Mouse (Mus musculus) intestine, embryonic 14.5 days (tissue): ENCODE results near the gene Fbxw20. TPM values are rescaled to one million over a fixed set of nuclear protein-coding genes. Genes with fewer than 3 reads are reported as not detected.
"Not testable (repeated sequence)": the region's sequence is repeated elsewhere in the genome, so short reads cannot be mapped to it uniquely, and the experiment has no call there.

ENCODE experiments used
- ATAC-seq: fragments of 200-750 bp; cut with Nextera tagmentation; replicated peaks from 2 replicates; pipeline ENCODE4 v1.8.0; 2017; ENCODE audit warnings: low read depth, moderate number of reproducible peaks, moderate TSS enrichment, moderate library complexity; ENCODE audit not compliant: low FRiP score, low TSS enrichment
- DNase-seq: peaks from one replicate; pipeline ENCODE4 v3.0.0-alpha.2; 2018; ENCODE audit warnings: low spot score
- H3K27ac ChIP-seq: fragments of 300-500 bp; sonication (generic); 2 replicates; pipeline ENCODE4 v1.5.1; 2014; ENCODE audit warnings: low read depth, mild to moderate bottlenecking, control low read depth
- H3K27me3 ChIP-seq: fragments of 300-500 bp; sonication (generic); replicated peaks from 2 replicates; pipeline ENCODE4 v1.6.1; 2014; ENCODE audit warnings: low read length, control low read depth; ENCODE audit not compliant: control insufficient read depth, insufficient read depth
- H3K36me3 ChIP-seq: fragments of 300-500 bp; sonication (generic); 2 replicates; pipeline ENCODE4 v1.6.1; 2014; ENCODE audit warnings: low read length, control low read depth; ENCODE audit not compliant: control insufficient read depth, insufficient read depth
- H3K4me1 ChIP-seq: fragments of 300-500 bp; sonication (generic); replicated peaks from 2 replicates; pipeline ENCODE4 v1.6.1; 2014; ENCODE audit warnings: low read length, control low read depth, mixed read lengths; ENCODE audit not compliant: control insufficient read depth, insufficient read depth
- H3K4me2 ChIP-seq: fragments of 300-500 bp; sonication (generic); 2 replicates; pipeline ENCODE4 v1.6.1; 2014; ENCODE audit warnings: low read length
- H3K4me3 ChIP-seq: fragments of 300-500 bp; sonication (generic); 2 replicates; pipeline ENCODE4 v1.5.1; 2014; ENCODE audit warnings: low read depth, low read length, control low read depth, mixed read lengths
- H3K9ac ChIP-seq: fragments of 300-500 bp; sonication (generic); 2 replicates; pipeline ENCODE4 v1.6.1; 2014; ENCODE audit warnings: mild to moderate bottlenecking, low read length
- H3K9me3 ChIP-seq: fragments of 300-500 bp; sonication (generic); 2 replicates; pipeline ENCODE4 v1.6.1; 2016; ENCODE audit warnings: low read length, control low read depth; ENCODE audit not compliant: control insufficient read depth
- WGBS: fragments of 180-500 bp; shearing (Covaris S2); extraction: QIAGEN DNeasy Blood & Tissue Kit; methylation state at CpG from one replicate; pipeline ENCODE4 v1.1.7; 2014; 5-methylcytosine and 5-hydroxymethylcytosine counted together
- polyA plus RNA-seq: library from polyadenylated mRNA; unstranded; fragments of >200 nt; fragmentation: Nextera tagmentation; extraction: Ambion mirVana; gene quantifications from 2 replicates; pipeline ENCODE4 v1.2.1, GENCODE M21; 2014

Gene Fbxw20
- polyA plus RNA-seq: not detected in 2 replicates

GRCm38 (mm10) chr9:109234654-109235053, at the start of gene Fbxw20:
TSS of gene Fbxw20 (minus strand) at chr9:109234754.
- Histone ChIP-seq H3K9me3 (no peaks in the 10 kb centered on the region), H3K27ac (no peak within 1 kb of the TSS), H3K27me3 (no peaks in the 10 kb centered on the region), H3K4me2 (no peak within 1 kb of the TSS), H3K4me3 (no peak within 1 kb of the TSS), H3K9ac (no peak within 1 kb of the TSS), H3K36me3 (no peaks in the 10 kb centered on the region), H3K4me1 (no peaks in the 10 kb centered on the region)
- 64% methylated on average over 1 of the region's 1 CpGs for whole genome bisulfite sequencing
- ATAC-seq (no peak), DNase-seq (no peak)

GRCm38 (mm10) chr9:109263041-109263440, 28.5 kb upstream of the Fbxw20 start:
- ATAC-seq (no peak), DNase-seq (no peak)
- no peak overlapping the region for H3K4me2 ChIP-seq
- 71% methylated on average over 2 of the region's 2 CpGs for WGBS
- H3K4me3 ChIP-seq: no peak overlapping the region
- H3K27me3 ChIP-seq: no peaks in the 10 kb centered on the region
- H3K27ac ChIP-seq: no peak overlapping the region
- no peaks in the 10 kb centered on the region for H3K4me1 ChIP-seq
- no peak overlapping the region for H3K9ac ChIP-seq
- H3K9me3 ChIP-seq: no peaks in the 10 kb centered on the region
- H3K36me3 ChIP-seq: no peaks in the 10 kb centered on the region

GRCm38 (mm10) chr9:109218449-109218848, 16.1 kb downstream of the Fbxw20 start:
- Histone ChIP-seq H3K9me3 (no peaks in the 10 kb centered on the region), H3K9ac (no peak overlapping the region), H3K4me3 (no peak overlapping the region), H3K27me3 (no peaks in the 10 kb centered on the region), H3K27ac (no peak overlapping the region), H3K4me2 (no peak overlapping the region), H3K4me1 (no peaks in the 10 kb centered on the region), H3K36me3 (no peaks in the 10 kb centered on the region)
- WGBS: 66% methylated on average over 6 of the region's 6 CpGs
- ATAC-seq (no peak), DNase-seq (no peak)

GRCm38 (mm10) chr9:109201347-109201746, 33.2 kb downstream of the Fbxw20 start:
- H3K4me3 ChIP-seq, H3K36me3 ChIP-seq, H3K4me2 ChIP-seq, H3K27me3 ChIP-seq, DNase-seq, H3K9me3 ChIP-seq, H3K9ac ChIP-seq, H3K4me1 ChIP-seq, H3K27ac ChIP-seq, ATAC-seq: not testable (repeated sequence)
- 64% methylated on average over 1 of the region's 1 CpGs for WGBS

GRCm38 (mm10) chr9:109200349-109200748, 34.2 kb downstream of the Fbxw20 start:
- no peaks in the 10 kb centered on the region for H3K36me3 ChIP-seq
- no peak overlapping the region for H3K9ac ChIP-seq
- DNase-seq (no peak), ATAC-seq (no peak)
- no peak overlapping the region for H3K27ac ChIP-seq
- no peaks in the 10 kb centered on the region for H3K27me3 ChIP-seq
- no peak overlapping the region for H3K4me3 ChIP-seq
- H3K4me1 ChIP-seq: no peaks in the 10 kb centered on the region
- H3K9me3 ChIP-seq: no peaks in the 10 kb centered on the region
- H3K4me2 ChIP-seq: no peak overlapping the region
- 87% methylated on average over 1 of the region's 1 CpGs for WGBS

- no peaks in the 10 kb centered on the region for H3K36me3 ChIP-seq
- H3K27me3 ChIP-seq: no peaks in the 10 kb centered on the region
- no peak overlapping the region for H3K4me2 ChIP-seq
- no peak overlapping the region for H3K27ac ChIP-seq
- H3K9me3 ChIP-seq: no peaks in the 10 kb centered on the region
- no peaks in the 10 kb centered on the region for H3K4me1 ChIP-seq
- ATAC-seq (no peak), DNase-seq (no peak)
- 57% methylated on average over 1 of the region's 1 CpGs for WGBS
- no peak overlapping the region for H3K9ac ChIP-seq
- no peak overlapping the region for H3K4me3 ChIP-seq
Measured at GRCm38 (mm10) chr9:109199353-109199752, 35.2 kb downstream of the Fbxw20 start.

- not testable (repeated sequence) for ATAC-seq, H3K27me3 ChIP-seq, H3K9me3 ChIP-seq, H3K4me1 ChIP-seq, DNase-seq, H3K4me3 ChIP-seq, H3K27ac ChIP-seq, H3K36me3 ChIP-seq, H3K9ac ChIP-seq, H3K4me2 ChIP-seq
- WGBS: 81% methylated on average over 3 of the region's 3 CpGs
Measured at GRCm38 (mm10) chr9:109195875-109196274, 38.7 kb downstream of the Fbxw20 start, which contains the start of gene Fbxw13. TSS of gene Fbxw13 (minus strand) at chr9:109195975.

GRCm38 (mm10) chr9:109177208-109177607, 57.3 kb downstream of the Fbxw20 start:
- DNase-seq (no peak), ATAC-seq (no peak)
- no peaks in the 10 kb centered on the region for H3K9me3 ChIP-seq
- H3K36me3 ChIP-seq: no peaks in the 10 kb centered on the region
- H3K4me2 ChIP-seq: no peak overlapping the region
- H3K4me3 ChIP-seq: no peak overlapping the region
- no peak overlapping the region for H3K27ac ChIP-seq
- H3K4me1 ChIP-seq: no peaks in the 10 kb centered on the region
- WGBS: 92% methylated on average over 1 of the region's 1 CpGs
- H3K27me3 ChIP-seq: no peaks in the 10 kb centered on the region
- H3K9ac ChIP-seq: no peak overlapping the region

GRCm38 (mm10) chr9:109176301-109176700, 58.3 kb downstream of the Fbxw20 start:
- H3K4me3 ChIP-seq: no peak overlapping the region
- DNase-seq (no peak), ATAC-seq (no peak)
- 92% methylated on average over 1 of the region's 1 CpGs for WGBS
- H3K36me3 ChIP-seq: no peaks in the 10 kb centered on the region
- no peaks in the 10 kb centered on the region for H3K27me3 ChIP-seq
- H3K9me3 ChIP-seq: no peaks in the 10 kb centered on the region
- H3K9ac ChIP-seq: no peak overlapping the region
- H3K4me2 ChIP-seq: no peak overlapping the region
- H3K4me1 ChIP-seq: no peaks in the 10 kb centered on the region
- no peak overlapping the region for H3K27ac ChIP-seq
